Mouse (Mus musculus) heart, embryonic 10.5 days (tissue): Measurements from ENCODE around the gene Mrpl33. TPM values are rescaled to one million over a fixed set of nuclear protein-coding genes. Genes with fewer than 3 reads are reported as not detected.

ENCODE experiments used
- DNase-seq: peaks from one replicate; pipeline ENCODE4 v3.0.0-alpha.2; 2017; ENCODE audit warnings: low spot score
- H3K27ac ChIP-seq: fragments of 300-500 bp; sonication (generic); 2 replicates; pipeline ENCODE4 v1.5.1; 2016; ENCODE audit warnings: mild to moderate bottlenecking
- H3K27me3 ChIP-seq: fragments of 300-500 bp; sonication (generic); 2 replicates; pipeline ENCODE4 v1.6.1; 2016; ENCODE audit warnings: mild to moderate bottlenecking; ENCODE audit not compliant: poor library complexity, insufficient read depth, severe bottlenecking
- H3K36me3 ChIP-seq: fragments of 300-500 bp; sonication (generic); 2 replicates; pipeline ENCODE4 v1.6.1; 2016; ENCODE audit warnings: mild to moderate bottlenecking, moderate library complexity
- H3K4me1 ChIP-seq: fragments of 300-500 bp; sonication (generic); 2 replicates; pipeline ENCODE4 v1.6.1; 2016; ENCODE audit warnings: mild to moderate bottlenecking
- H3K4me3 ChIP-seq: fragments of 300-500 bp; sonication (generic); 2 replicates; pipeline ENCODE4 v1.5.1; 2016; ENCODE audit warnings: mild to moderate bottlenecking, moderate library complexity
- H3K9me3 ChIP-seq: fragments of 300-500 bp; sonication (generic); 2 replicates; pipeline ENCODE4 v1.6.1; 2016; ENCODE audit warnings: mild to moderate bottlenecking, moderate library complexity
- WGBS: fragments of 180-500 bp; shearing (Covaris S2); methylation state at CpG from one replicate; pipeline ENCODE4 v1.1.7; 2016; 5-methylcytosine and 5-hydroxymethylcytosine counted together
- polyA plus RNA-seq: library from polyadenylated mRNA; unstranded; fragments of >200 nt; fragmentation: Nextera tagmentation; extraction: Ambion mirVana; gene quantifications from 2 replicates; pipeline ENCODE4 v1.2.1, GENCODE M21; 2016

Gene Mrpl33
- 294 and 320 TPM in 2 replicates for polyA plus RNA-seq

GRCm38 (mm10) chr5:31596481-31597429, at the start of gene Mrpl33:
Mrpl33 (plus strand) TSS chr5:31596935.
- Histone ChIP-seq H3K4me1 (peaks cover 23% of the 10 kb centered on the region; the same call in 1 of the 2 replicates), H3K9me3 (no peaks in the 10 kb centered on the region), H3K4me3 (peak within 1 kb of the TSS; percentile 62), H3K36me3 (no peaks in the 10 kb centered on the region), H3K27ac (peak within 1 kb of the TSS; percentile 88), H3K27me3 (0 out of 2 replicates have a peak, but pooled peaks cover 4% of the 10 kb centered on the region)
- 4% methylated on average over 26 of the region's 26 CpGs for WGBS
- no peak for DNase-seq

DNA sequence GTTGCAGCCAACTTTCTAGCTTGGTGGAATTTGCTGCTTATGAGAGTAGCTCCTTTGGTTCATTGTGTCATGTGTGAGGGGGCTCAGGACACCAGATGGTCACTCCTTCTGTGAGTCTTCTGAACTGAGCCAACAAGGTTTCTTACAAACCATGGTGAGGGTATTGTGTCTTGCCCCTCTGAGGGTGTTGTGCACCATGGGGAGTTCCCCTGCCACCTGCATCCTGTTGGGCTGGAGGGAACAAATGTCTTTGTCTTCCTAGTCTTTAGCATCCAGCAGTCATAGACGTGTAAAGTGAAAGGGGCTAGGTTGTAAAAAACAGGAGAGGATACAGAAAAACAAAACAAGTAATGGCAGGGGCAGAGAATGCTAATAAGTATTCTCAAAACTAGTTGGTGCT, 37.3 kb upstream of the Mrpl33 start:
- Histone ChIP-seq H3K4me3 (no peak overlapping the region), H3K9me3 (no peaks in the 10 kb centered on the region), H3K36me3 (peaks cover 62% of the 10 kb centered on the region), H3K27ac (no peak overlapping the region), H3K4me1 (peaks cover 10% of the 10 kb centered on the region), H3K27me3 (no peaks in the 10 kb centered on the region)
- DNase-seq = peak; percentile 61
- WGBS = 54% methylated on average over 1 of the region's 1 CpGs

- H3K9me3 ChIP-seq = no peaks in the 10 kb centered on the region
- peak; percentile 51 for DNase-seq
- H3K36me3 ChIP-seq = peaks cover 53% of the 10 kb centered on the region
- H3K4me1 ChIP-seq = peaks cover 19% of the 10 kb centered on the region
- no peak overlapping the region for H3K27ac ChIP-seq
- no peaks in the 10 kb centered on the region for H3K27me3 ChIP-seq
- WGBS = 96% methylated on average over 2 of the region's 2 CpGs
- H3K4me3 ChIP-seq = no peak overlapping the region
Measured at GRCm38 (mm10) chr5:31560352-31560751, 36.4 kb upstream of the Mrpl33 start.

- no peaks in the 10 kb centered on the region for H3K9me3 ChIP-seq
- no peak overlapping the region for H3K27ac ChIP-seq
- H3K36me3 ChIP-seq = peaks cover 36% of the 10 kb centered on the region
- H3K4me3 ChIP-seq = no peak overlapping the region
- H3K4me1 ChIP-seq = peaks cover 20% of the 10 kb centered on the region
- no peaks in the 10 kb centered on the region for H3K27me3 ChIP-seq
- WGBS = 76% methylated on average over 7 of the region's 7 CpGs
- peak; percentile 53 for DNase-seq
Measured at GRCm38 (mm10) chr5:31562036-31562666, 34.6 kb upstream of the Mrpl33 start.

GRCm38 (mm10) chr5:31563496-31563895, 33.2 kb upstream of the Mrpl33 start:
- 8% methylated on average over 6 of the region's 6 CpGs for WGBS
- no peak overlapping the region for H3K4me3 ChIP-seq
- H3K36me3 ChIP-seq = peaks cover 28% of the 10 kb centered on the region
- H3K27ac ChIP-seq = peak overlapping the region; percentile 74
- peak; percentile 84 for DNase-seq
- no peaks in the 10 kb centered on the region for H3K9me3 ChIP-seq
- H3K4me1 ChIP-seq = peaks cover 29% of the 10 kb centered on the region
- no peaks in the 10 kb centered on the region for H3K27me3 ChIP-seq

- H3K4me1 ChIP-seq = peaks cover 33% of the 10 kb centered on the region
- H3K4me3 ChIP-seq = no peak overlapping the region
- no peaks in the 10 kb centered on the region for H3K9me3 ChIP-seq
- peak overlapping the region; percentile 74 for H3K27ac ChIP-seq
- H3K27me3 ChIP-seq = no peaks in the 10 kb centered on the region
- peak; percentile 69 for DNase-seq
- H3K36me3 ChIP-seq = peaks cover 28% of the 10 kb centered on the region
- 36% methylated on average over 7 of the region's 7 CpGs for WGBS
Measured at GRCm38 (mm10) chr5:31563905-31564304, 32.8 kb upstream of the Mrpl33 start.

GRCm38 (mm10) chr5:31564976-31565375, 31.8 kb upstream of the Mrpl33 start:
- DNase-seq = peak; percentile 76
- Histone ChIP-seq H3K4me3 (no peak overlapping the region), H3K27ac (peak overlapping the region; percentile 74; the same call in 1 of the 2 replicates), H3K4me1 (peaks cover 37% of the 10 kb centered on the region), H3K27me3 (no peaks in the 10 kb centered on the region), H3K36me3 (peaks cover 21% of the 10 kb centered on the region), H3K9me3 (no peaks in the 10 kb centered on the region)
- 66% methylated on average over 4 of the region's 4 CpGs for WGBS

DNA sequence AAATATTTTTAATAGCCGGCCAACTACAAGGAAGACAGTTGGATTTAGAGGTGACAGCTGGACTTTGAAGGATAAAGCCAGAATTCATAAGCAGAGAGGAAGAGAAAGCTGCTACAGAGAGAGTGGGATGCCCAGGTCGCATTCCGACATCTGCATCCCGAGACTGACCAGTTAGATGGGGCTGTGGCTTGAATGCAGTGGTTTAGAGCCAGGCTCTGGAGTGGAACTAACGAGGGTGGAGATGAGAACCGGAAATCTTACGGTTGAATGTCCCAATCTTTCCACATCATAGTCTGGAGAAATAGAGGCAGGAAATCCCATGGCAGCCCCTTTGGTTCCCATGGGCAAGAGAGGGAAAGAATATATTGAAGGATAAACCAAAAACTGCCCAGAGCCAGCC, 30.7 kb upstream of the Mrpl33 start:
- Histone ChIP-seq H3K36me3 (0 out of 2 replicates have a peak, but pooled peaks cover 14% of the 10 kb centered on the region), H3K4me1 (peaks cover 43% of the 10 kb centered on the region), H3K27me3 (no peaks in the 10 kb centered on the region), H3K27ac (no peak overlapping the region), H3K4me3 (no peak overlapping the region), H3K9me3 (no peaks in the 10 kb centered on the region)
- 93% methylated on average over 7 of the region's 7 CpGs for WGBS
- peak; percentile 52 for DNase-seq

DNA sequence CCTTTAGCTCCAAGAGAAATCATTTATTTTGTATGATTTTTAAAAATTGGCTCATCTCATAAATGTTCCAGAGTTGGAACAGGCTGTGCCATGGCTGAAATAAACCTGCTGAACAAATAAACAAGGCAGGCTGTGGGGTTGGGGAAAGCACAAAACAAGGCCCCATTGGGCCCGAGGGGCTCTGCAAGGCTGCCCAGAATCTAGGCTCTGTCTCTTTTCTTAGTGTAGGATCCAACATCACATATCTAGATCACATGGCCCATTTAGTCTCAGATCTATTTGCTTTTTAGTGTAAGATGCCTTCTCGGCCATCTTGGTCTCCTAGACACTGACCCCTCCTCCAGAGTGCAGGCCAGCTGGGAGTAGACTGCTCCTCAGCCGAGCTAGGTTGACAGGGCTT, 30.3 kb upstream of the Mrpl33 start:
- H3K4me1 ChIP-seq = peaks cover 47% of the 10 kb centered on the region
- H3K4me3 ChIP-seq = no peak overlapping the region
- H3K9me3 ChIP-seq = no peaks in the 10 kb centered on the region
- H3K27ac ChIP-seq = peak overlapping the region; percentile 47; the same call in 1 of the 2 replicates
- DNase-seq = no peak
- H3K36me3 ChIP-seq = 0 out of 2 replicates have a peak, but pooled peaks cover 13% of the 10 kb centered on the region
- WGBS = 74% methylated on average over 3 of the region's 3 CpGs
- no peaks in the 10 kb centered on the region for H3K27me3 ChIP-seq

GRCm38 (mm10) chr5:31567951-31568657, 28.6 kb upstream of the Mrpl33 start:
- WGBS = 36% methylated on average over 5 of the region's 5 CpGs
- H3K27ac ChIP-seq = peak overlapping the region; percentile 88
- peaks cover 54% of the 10 kb centered on the region for H3K4me1 ChIP-seq

GRCm38 (mm10) chr5:31571023-31571608, 25.6 kb upstream of the Mrpl33 start:
- WGBS = 7% methylated on average over 20 of the region's 20 CpGs
- H3K27ac ChIP-seq = peak overlapping the region; percentile 93
- H3K36me3 ChIP-seq = no peaks in the 10 kb centered on the region
- H3K27me3 ChIP-seq = no peaks in the 10 kb centered on the region
- peaks cover 34% of the 10 kb centered on the region for H3K4me1 ChIP-seq
- DNase-seq = peak; percentile 89
- no peaks in the 10 kb centered on the region for H3K9me3 ChIP-seq
- H3K4me3 ChIP-seq = peak overlapping the region; percentile 45

More at GRCm38 (mm10) chr5:31567951-31568657, 28.6 kb upstream of the Mrpl33 start:
- Histone ChIP-seq H3K27me3 (no peaks in the 10 kb centered on the region), H3K4me3 (no peak overlapping the region), H3K36me3 (no peaks in the 10 kb centered on the region), H3K9me3 (no peaks in the 10 kb centered on the region)
- no peak for DNase-seq

GRCm38 (mm10) chr5:31573722-31574121, 23.0 kb upstream of the Mrpl33 start:
- WGBS = 92% methylated on average over 3 of the region's 3 CpGs
- DNase-seq = no peak
- Histone ChIP-seq H3K9me3 (no peaks in the 10 kb centered on the region), H3K4me3 (no peak overlapping the region), H3K27ac (no peak overlapping the region), H3K4me1 (peaks cover 23% of the 10 kb centered on the region), H3K27me3 (no peaks in the 10 kb centered on the region), H3K36me3 (no peaks in the 10 kb centered on the region)
